Mouse (Mus musculus) neural tube, embryonic 14.5 days (tissue): ENCODE measurements around the gene Wfdc8. TPM values are rescaled to one million over a fixed set of nuclear protein-coding genes. Genes with fewer than 3 reads are reported as not detected.
A peak's percentile ranks its signal among the peaks of the same experiment; 100 is the strongest.
"Not testable (repeated sequence)": the region's sequence is repeated elsewhere in the genome, so short reads cannot be mapped to it uniquely, and the experiment has no call there.

Source experiments
- ATAC-seq: fragments of 200-750 bp; cut with Nextera tagmentation; 2 replicates; pipeline ENCODE4 v1.8.0; 2017; ENCODE audit warnings: low read depth, mild to moderate bottlenecking, moderate TSS enrichment, moderate library complexity
- H3K27ac ChIP-seq: fragments of 300-500 bp; sonication (generic); 2 replicates; pipeline ENCODE4 v1.5.1; 2014; ENCODE audit warnings: low read depth, mild to moderate bottlenecking, control low read depth, low read length, moderate library complexity, mixed read lengths
- H3K27me3 ChIP-seq: fragments of 300-500 bp; sonication (generic); 2 replicates; pipeline ENCODE4 v1.6.1; 2014; ENCODE audit warnings: low read length; ENCODE audit not compliant: control insufficient read depth, insufficient read depth
- H3K36me3 ChIP-seq: fragments of 300-500 bp; sonication (generic); 2 replicates; pipeline ENCODE4 v1.6.1; 2014; ENCODE audit warnings: low read length, mixed read lengths; ENCODE audit not compliant: control insufficient read depth, insufficient read depth
- H3K4me1 ChIP-seq: fragments of 300-500 bp; sonication (generic); 2 replicates; pipeline ENCODE4 v1.6.1; 2014; ENCODE audit warnings: low read length; ENCODE audit not compliant: control insufficient read depth, insufficient read depth
- H3K4me2 ChIP-seq: fragments of 300-500 bp; sonication (generic); 2 replicates; pipeline ENCODE4 v1.6.1; 2014; ENCODE audit warnings: mild to moderate bottlenecking, low read depth, low read length, control low read depth
- H3K4me3 ChIP-seq: fragments of 300-500 bp; sonication (generic); 2 replicates; pipeline ENCODE4 v1.5.1; 2014; ENCODE audit warnings: low read depth, low read length, control low read depth, mixed read lengths
- H3K9ac ChIP-seq: fragments of 300-500 bp; sonication (generic); replicated peaks from 2 replicates; pipeline ENCODE4 v1.6.1; 2014; ENCODE audit warnings: low read depth, mild to moderate bottlenecking, control low read depth, low read length, mixed read lengths
- H3K9me3 ChIP-seq: fragments of 300-500 bp; sonication (generic); 2 replicates; pipeline ENCODE4 v1.6.1; 2016; ENCODE audit warnings: low read length; ENCODE audit not compliant: control insufficient read depth
- WGBS: fragments of 180-500 bp; shearing (Covaris S2); extraction: QIAGEN DNeasy Blood & Tissue Kit; methylation state at CpG from one replicate; pipeline ENCODE4 v1.1.7; 2014; 5-methylcytosine and 5-hydroxymethylcytosine counted together
- polyA plus RNA-seq: library from polyadenylated mRNA; unstranded; fragments of >200 nt; fragmentation: Nextera tagmentation; extraction: Ambion mirVana; gene quantifications from 2 replicates; pipeline ENCODE4 v1.2.1, GENCODE M21; 2014

Wfdc8 gene
- polyA plus RNA-seq, 1 experiment from 2014 or later = not detected

- 92% methylated on average over 3 of the region's 3 CpGs for WGBS
- no peaks in the 10 kb centered on the region for H3K27me3 ChIP-seq
- H3K4me1 ChIP-seq = no peaks in the 10 kb centered on the region
- H3K9me3 ChIP-seq = no peaks in the 10 kb centered on the region
- H3K9ac ChIP-seq = no peak overlapping the region
- no peaks in the 10 kb centered on the region for H3K36me3 ChIP-seq
- ATAC-seq = no peak
- H3K27ac ChIP-seq = no peak overlapping the region
- H3K4me3 ChIP-seq = no peak overlapping the region
- no peak overlapping the region for H3K4me2 ChIP-seq
Observed at GRCm38 (mm10) chr2:164615386-164615785, 2.0 kb upstream of the Wfdc8 start.

- no peaks in the 10 kb centered on the region for H3K9me3 ChIP-seq
- no peaks in the 10 kb centered on the region for H3K27me3 ChIP-seq
- H3K36me3 ChIP-seq = no peaks in the 10 kb centered on the region
- no peak overlapping the region for H3K9ac ChIP-seq
- H3K4me1 ChIP-seq = no peaks in the 10 kb centered on the region
- H3K27ac ChIP-seq = no peak overlapping the region
- no peak for ATAC-seq
- WGBS = 72% methylated on average over 6 of the region's 6 CpGs
- no peak overlapping the region for H3K4me2 ChIP-seq
- H3K4me3 ChIP-seq = no peak overlapping the region
Observed at GRCm38 (mm10) chr2:164608781-164609180, 4.6 kb downstream of the Wfdc8 start.

- Histone ChIP-seq H3K27me3 (no peaks in the 10 kb centered on the region), H3K9me3 (no peaks in the 10 kb centered on the region), H3K4me2 (no peak overlapping the region), H3K4me3 (no peak overlapping the region), H3K36me3 (no peaks in the 10 kb centered on the region), H3K9ac (no peak overlapping the region), H3K4me1 (no peaks in the 10 kb centered on the region), H3K27ac (no peak overlapping the region)
- WGBS = 90% methylated on average over 8 of the region's 8 CpGs
- no peak for ATAC-seq
Observed at GRCm38 (mm10) chr2:164604411-164604810, 9.0 kb downstream of the Wfdc8 start.

- Histone ChIP-seq H3K4me3 (no peak overlapping the region), H3K27ac (no peak overlapping the region), H3K9me3 (no peaks in the 10 kb centered on the region), H3K4me2 (no peak overlapping the region), H3K36me3 (no peaks in the 10 kb centered on the region), H3K9ac (no peak overlapping the region), H3K27me3 (no peaks in the 10 kb centered on the region), H3K4me1 (no peaks in the 10 kb centered on the region)
- no peak for ATAC-seq
- 100% methylated on average over 3 of the region's 3 CpGs for WGBS
Observed at GRCm38 (mm10) chr2:164603482-164603881, 9.9 kb downstream of the Wfdc8 start.

GRCm38 (mm10) chr2:164600179-164600578 is 13.2 kb downstream of the Wfdc8 start:
- Histone ChIP-seq H3K27me3 (no peaks in the 10 kb centered on the region), H3K9ac (no peak overlapping the region), H3K9me3 (no peaks in the 10 kb centered on the region), H3K36me3 (no peaks in the 10 kb centered on the region), H3K4me3 (no peak overlapping the region), H3K4me1 (no peaks in the 10 kb centered on the region), H3K4me2 (no peak overlapping the region), H3K27ac (no peak overlapping the region)
- 70% methylated on average over 3 of the region's 3 CpGs for WGBS
- no peak for ATAC-seq

- no peaks in the 10 kb centered on the region for H3K27me3 ChIP-seq
- no peak within 1 kb of the TSS for H3K4me2 ChIP-seq
- no peak within 1 kb of the TSS for H3K9ac ChIP-seq
- H3K36me3 ChIP-seq = no peaks in the 10 kb centered on the region
- no peaks in the 10 kb centered on the region for H3K9me3 ChIP-seq
- H3K4me1 ChIP-seq = no peaks in the 10 kb centered on the region
- no peak for ATAC-seq
- 82% methylated on average over 4 of the region's 4 CpGs for WGBS
- H3K27ac ChIP-seq = no peak within 1 kb of the TSS
- H3K4me3 ChIP-seq = no peak within 1 kb of the TSS
Observed at GRCm38 (mm10) chr2:164593494-164593893, 19.9 kb downstream of the Wfdc8 start, which contains the start of gene Eppin. Gene Eppin (minus strand): TSS chr2:164593594.

GRCm38 (mm10) chr2:164592014-164592413 is 21.4 kb downstream of the Wfdc8 start:
- 13% methylated on average over 4 of the region's 4 CpGs for WGBS
- no peaks in the 10 kb centered on the region for H3K36me3 ChIP-seq

GRCm38 (mm10) chr2:164585025-164585725 is 28.3 kb downstream of the Wfdc8 start, which contains the start of gene Wfdc6a:
Gene Wfdc6a (minus strand): TSS chr2:164585447.
- WGBS = 68% methylated on average over 13 of the region's 13 CpGs
- not testable (repeated sequence) for ATAC-seq

More at GRCm38 (mm10) chr2:164592014-164592413, 21.4 kb downstream of the Wfdc8 start:
- Histone ChIP-seq H3K27me3 (no peaks in the 10 kb centered on the region), H3K27ac (no peak overlapping the region), H3K4me1 (no peaks in the 10 kb centered on the region), H3K9me3 (no peaks in the 10 kb centered on the region), H3K9ac (no peak overlapping the region), H3K4me2 (no peak overlapping the region), H3K4me3 (no peak overlapping the region)
- peak; percentile 44; the same call in 1 of the 2 replicates for ATAC-seq

GRCm38 (mm10) chr2:164573359-164573758 is 40.1 kb downstream of the Wfdc8 start, which contains the start of gene Spint3:
Gene Spint3 (minus strand): TSS chr2:164573459.
- not testable (repeated sequence) for ATAC-seq

More at GRCm38 (mm10) chr2:164585025-164585725, 28.3 kb downstream of the Wfdc8 start, which contains the start of gene Wfdc6a:
- not testable (repeated sequence) for H3K9ac ChIP-seq, H3K9me3 ChIP-seq, H3K4me2 ChIP-seq, H3K27ac ChIP-seq, H3K36me3 ChIP-seq, H3K4me1 ChIP-seq, H3K27me3 ChIP-seq, H3K4me3 ChIP-seq

More at GRCm38 (mm10) chr2:164573359-164573758, 40.1 kb downstream of the Wfdc8 start, which contains the start of gene Spint3:
- not testable (repeated sequence) for H3K9me3 ChIP-seq, H3K27ac ChIP-seq, H3K27me3 ChIP-seq, H3K4me1 ChIP-seq, H3K4me3 ChIP-seq, H3K9ac ChIP-seq, H3K4me2 ChIP-seq, H3K36me3 ChIP-seq
- 87% methylated on average over 6 of the region's 6 CpGs for WGBS
